Mouse (Mus musculus) hematopoietic multipotent progenitor cell, adult 10-12 weeks (in vitro differentiated cells): ENCODE data around the gene Olfr1357. TPM values are rescaled to one million over a fixed set of nuclear protein-coding genes. Genes with fewer than 3 reads are reported as not detected.

Experiments
- polyA plus RNA-seq: library from polyadenylated mRNA; stranded (reverse); fragments of >175 nt; gene quantifications from 2 replicates; pipeline ENCODE4 v1.2.3, GENCODE M21; 2012; ENCODE audit warnings: low replicate concordance

Gene Olfr1357
- not detected in 2 replicates for polyA plus RNA-seq

GRCm38 (mm10) chr10:78617974-78618373, at the start of gene Olfr1357:
Olfr1357 (minus strand) TSS chr10:78618074.

DNA sequence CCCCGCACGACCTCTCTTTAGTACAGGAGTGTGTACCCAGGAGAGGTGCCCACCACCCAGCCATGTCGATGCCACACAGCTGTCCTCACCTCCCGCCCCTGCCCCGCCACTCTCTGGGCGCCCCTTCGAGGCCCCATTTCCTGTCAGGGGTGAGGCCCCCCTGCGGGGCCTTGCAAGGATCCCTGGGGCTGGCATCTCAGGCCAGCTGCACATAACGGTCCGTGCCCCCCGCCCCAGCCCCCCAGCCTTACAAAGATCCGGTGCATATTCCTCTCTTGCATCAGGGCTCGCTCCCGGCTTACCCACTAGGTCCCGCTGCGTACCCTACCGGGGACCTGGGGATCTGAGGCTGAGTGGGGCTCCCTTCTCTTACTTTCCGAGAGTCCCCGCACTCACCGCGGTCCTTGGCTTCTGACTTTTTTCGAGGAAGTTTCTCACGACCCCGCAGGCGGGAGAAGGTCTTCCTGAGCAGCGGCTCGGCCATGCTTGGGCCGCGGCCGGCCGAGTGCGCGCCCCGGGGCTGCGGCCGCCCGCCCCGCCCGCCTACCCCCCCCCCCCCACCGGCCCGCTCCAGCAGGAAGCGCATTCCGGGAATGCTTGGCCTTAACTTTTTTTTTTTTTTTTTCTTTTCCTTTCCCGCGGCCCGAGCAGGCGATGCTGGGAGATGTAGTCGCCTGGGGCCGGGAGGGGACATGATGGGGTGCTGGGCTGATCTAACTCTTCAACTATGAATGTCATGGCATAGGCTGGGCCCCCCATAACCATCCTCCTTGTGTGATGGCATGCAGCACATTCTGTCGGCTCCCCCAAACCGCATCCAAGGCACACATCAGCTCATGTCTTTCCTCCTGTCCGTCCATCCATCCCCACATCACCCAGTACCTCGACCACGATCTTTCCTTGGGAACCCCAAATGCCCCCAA, 26.2 kb downstream of the Olfr1357 start, which contains the start of gene Syde1:
Gene Syde1, minus strand, starts transcription at position 559 of the 923 bp plus-strand sequence.

DNA sequence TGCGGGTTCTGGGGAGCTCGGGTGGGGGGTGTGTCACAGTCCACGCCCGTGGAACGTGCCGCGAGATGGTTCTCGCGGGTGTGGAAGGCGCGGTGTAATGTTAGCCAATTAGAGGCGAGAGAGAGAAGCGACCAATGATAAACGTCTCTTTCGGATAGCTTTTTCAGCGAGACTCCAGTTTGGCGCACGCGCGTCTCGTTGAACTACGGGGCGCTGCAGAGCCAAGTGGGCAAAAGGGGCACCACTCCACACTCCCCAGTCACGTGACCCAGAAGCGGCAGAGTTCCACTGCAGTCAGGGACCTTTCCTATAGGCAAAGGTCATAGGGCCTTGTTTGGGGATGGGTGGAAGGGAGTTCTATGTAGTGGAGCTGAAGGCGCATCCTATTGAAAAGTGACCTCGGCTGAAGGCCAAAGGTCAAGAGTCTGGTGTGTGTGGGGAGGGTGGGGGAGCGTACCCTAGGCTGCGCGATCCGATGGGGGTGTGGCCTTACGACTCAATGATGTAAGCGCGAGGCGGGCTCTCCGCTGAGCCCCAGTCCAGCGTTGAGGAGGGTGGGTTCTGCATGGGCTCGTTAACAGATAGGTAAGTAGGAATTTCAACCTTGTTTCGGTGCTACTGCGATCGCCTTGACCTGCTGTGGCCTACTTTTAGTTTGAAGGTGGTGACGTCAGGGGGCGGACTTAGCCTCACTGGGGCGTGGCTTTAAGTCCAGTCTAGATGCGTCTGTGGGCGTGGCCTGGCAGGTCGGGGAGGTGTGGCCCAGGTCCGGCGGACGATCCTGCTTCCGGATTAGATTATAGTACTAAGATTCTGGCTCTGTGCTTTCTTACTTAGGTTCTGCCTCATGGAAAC, 43.4 kb downstream of the Olfr1357 start, which contains the start of gene Ilvbl:
Gene Ilvbl, plus strand, starts transcription at position 97 of the 855 bp plus-strand sequence.

Other genes with a start within 250 kb of the Olfr1357 start
- 157 and 183 TPM in 2 replicates for gene Rrp1, start 205.0 kb downstream of the Olfr1357 start, polyA plus RNA-seq
- 4.8 and 51.0 TPM in 2 replicates for gene Cstb, start 192.4 kb downstream of the Olfr1357 start, polyA plus RNA-seq
- 16.5 and 16.9 TPM in 2 replicates for gene Pdxk, start 153.1 kb downstream of the Olfr1357 start, polyA plus RNA-seq
- gene Olfr1358, start 100.6 kb downstream of the Olfr1357 start, polyA plus RNA-seq = not detected in 2 replicates
- gene Ilvbl, start 43.7 kb downstream of the Olfr1357 start, polyA plus RNA-seq = 28.5 and 30.8 TPM in 2 replicates
- 3.2 and 3.6 TPM in 2 replicates for gene Syde1, start 26.1 kb downstream of the Olfr1357 start, polyA plus RNA-seq
- gene Casp14, start 100.2 kb upstream of the Olfr1357 start, polyA plus RNA-seq = not detected in 2 replicates
- gene Ccdc105, start 135.0 kb upstream of the Olfr1357 start, polyA plus RNA-seq = not detected in 2 replicates
- not detected in 2 replicates for gene Slc1a6, start 162.4 kb upstream of the Olfr1357 start, polyA plus RNA-seq
- not detected in 2 replicates for gene Olfr1356, start 234.1 kb upstream of the Olfr1357 start, polyA plus RNA-seq